Mouse (Mus musculus) liver, embryonic 12.5 days (tissue): ENCODE results near the gene Arntl2. TPM values are rescaled to one million over a fixed set of nuclear protein-coding genes. Genes with fewer than 3 reads are reported as not detected.
A peak's percentile ranks its signal among the peaks of the same experiment; 100 is the strongest.

Experiments
- ATAC-seq: fragments of 200-750 bp; cut with Nextera tagmentation; 2 replicates; pipeline ENCODE4 v1.8.0; 2017; ENCODE audit warnings: moderate number of reproducible peaks, mild to moderate bottlenecking, moderate library complexity
- H3K27ac ChIP-seq: fragments of 300-500 bp; sonication (generic); 2 replicates; pipeline ENCODE4 v1.5.1; 2016; ENCODE audit warnings: mild to moderate bottlenecking
- H3K27me3 ChIP-seq: fragments of 300-500 bp; sonication (generic); replicated peaks from 2 replicates; pipeline ENCODE4 v1.6.1; 2016; ENCODE audit warnings: mild to moderate bottlenecking, moderate library complexity
- H3K36me3 ChIP-seq: fragments of 300-500 bp; sonication (generic); 2 replicates; pipeline ENCODE4 v1.6.1; 2016; ENCODE audit warnings: mild to moderate bottlenecking, moderate library complexity
- H3K4me1 ChIP-seq: fragments of 300-500 bp; sonication (generic); 2 replicates; pipeline ENCODE4 v1.6.1; 2016
- H3K4me2 ChIP-seq: fragments of 300-500 bp; sonication (generic); 2 replicates; pipeline ENCODE4 v1.6.1; 2016; ENCODE audit warnings: mild to moderate bottlenecking, moderate library complexity
- H3K4me3 ChIP-seq: fragments of 300-500 bp; sonication (generic); 2 replicates; pipeline ENCODE4 v1.5.1; 2016; ENCODE audit warnings: mild to moderate bottlenecking, moderate library complexity
- H3K9ac ChIP-seq: fragments of 300-500 bp; sonication (generic); 2 replicates; pipeline ENCODE4 v1.6.1; 2016; ENCODE audit warnings: mild to moderate bottlenecking, moderate library complexity
- H3K9me3 ChIP-seq: fragments of 300-500 bp; sonication (generic); replicated peaks from 2 replicates; pipeline ENCODE4 v1.6.1; 2016; ENCODE audit warnings: mild to moderate bottlenecking, moderate library complexity
- WGBS: fragments of 180-500 bp; shearing (Covaris S2); methylation state at CpG from one replicate; pipeline ENCODE4 v1.1.7; 2016; ENCODE audit not compliant: insufficient replicate concordance; 5-methylcytosine and 5-hydroxymethylcytosine counted together
- polyA plus RNA-seq: library from polyadenylated mRNA; unstranded; fragments of >200 nt; fragmentation: Nextera tagmentation; extraction: Ambion mirVana; gene quantifications from 2 replicates; pipeline ENCODE4 v1.2.1, GENCODE M21; 2016

Gene Arntl2
- polyA plus RNA-seq, 1 experiment from 2014 or later, result 0.94 TPM

- Histone ChIP-seq H3K27ac (no peak overlapping the region), H3K9ac (0 out of 2 replicates have a peak overlapping the region, but pooled peaks have one; percentile 1), H3K4me2 (peak overlapping the region; percentile 70), H3K4me1 (peaks cover 7% of the 10 kb centered on the region; the same call in 1 of the 2 replicates), H3K9me3 (no peaks in the 10 kb centered on the region), H3K36me3 (no peaks in the 10 kb centered on the region), H3K4me3 (peak overlapping the region; percentile 51), H3K27me3 (peaks cover 38% of the 10 kb centered on the region)
- ATAC-seq, result no peak; the same call in 1 of the 2 replicates
- WGBS, result 14% methylated on average over 22 of the region's 22 CpGs
These were observed 510 bp upstream of the Arntl2 start for GRCm38 (mm10) chr6:146795166-146795923.

GRCm38 (mm10) chr6:146797446-146797845 lies 1.6 kb downstream of the Arntl2 start:
- no peaks in the 10 kb centered on the region for H3K9me3 ChIP-seq
- H3K27me3 ChIP-seq, result peaks cover 38% of the 10 kb centered on the region
- WGBS, result 55% methylated on average over 5 of the region's 5 CpGs
- H3K27ac ChIP-seq, result no peak overlapping the region
- no peak overlapping the region for H3K4me2 ChIP-seq
- no peaks in the 10 kb centered on the region for H3K36me3 ChIP-seq
- no peak for ATAC-seq
- H3K4me1 ChIP-seq, result peaks cover 7% of the 10 kb centered on the region; the same call in 1 of the 2 replicates
- no peak overlapping the region for H3K9ac ChIP-seq
- H3K4me3 ChIP-seq, result no peak overlapping the region

- H3K36me3 ChIP-seq, result no peaks in the 10 kb centered on the region
- WGBS, result 71% methylated on average over 6 of the region's 6 CpGs
- no peak for ATAC-seq
- H3K27me3 ChIP-seq, result no peaks in the 10 kb centered on the region
- no peaks in the 10 kb centered on the region for H3K9me3 ChIP-seq
- no peaks in the 10 kb centered on the region for H3K4me1 ChIP-seq
- no peak overlapping the region for H3K4me3 ChIP-seq
- H3K4me2 ChIP-seq, result no peak overlapping the region
- H3K27ac ChIP-seq, result no peak overlapping the region
- no peak overlapping the region for H3K9ac ChIP-seq
These were observed 14.1 kb downstream of the Arntl2 start for GRCm38 (mm10) chr6:146809991-146810390.

- H3K36me3 ChIP-seq, result no peaks in the 10 kb centered on the region
- whole genome bisulfite sequencing, result 60% methylated on average over 5 of the region's 5 CpGs
These were observed 17.2 kb downstream of the Arntl2 start for GRCm38 (mm10) chr6:146813007-146813406.

GRCm38 (mm10) chr6:146820177-146820965 lies 24.5 kb downstream of the Arntl2 start:
- 77% methylated on average over 29 of the region's 29 CpGs for WGBS
- no peak for ATAC-seq
- no peaks in the 10 kb centered on the region for H3K27me3 ChIP-seq
- H3K9me3 ChIP-seq, result no peaks in the 10 kb centered on the region
- no peak overlapping the region for H3K27ac ChIP-seq
- H3K9ac ChIP-seq, result no peak overlapping the region
- no peak overlapping the region for H3K4me2 ChIP-seq
- no peaks in the 10 kb centered on the region for H3K36me3 ChIP-seq
- no peak overlapping the region for H3K4me3 ChIP-seq
- H3K4me1 ChIP-seq, result no peaks in the 10 kb centered on the region

More at GRCm38 (mm10) chr6:146813007-146813406, 17.2 kb downstream of the Arntl2 start:
- Histone ChIP-seq H3K4me2 (no peak overlapping the region), H3K27me3 (no peaks in the 10 kb centered on the region), H3K27ac (no peak overlapping the region), H3K4me1 (no peaks in the 10 kb centered on the region), H3K4me3 (no peak overlapping the region), H3K9me3 (no peaks in the 10 kb centered on the region), H3K9ac (no peak overlapping the region)
- no peak for ATAC-seq

GRCm38 (mm10) chr6:146821958-146822357 lies 26.1 kb downstream of the Arntl2 start:
- H3K27me3 ChIP-seq, result no peaks in the 10 kb centered on the region
- H3K9me3 ChIP-seq, result no peaks in the 10 kb centered on the region
- no peak overlapping the region for H3K4me3 ChIP-seq
- WGBS, result 66% methylated on average over 13 of the region's 13 CpGs
- no peak overlapping the region for H3K4me2 ChIP-seq
- H3K9ac ChIP-seq, result no peak overlapping the region
- H3K27ac ChIP-seq, result no peak overlapping the region
- H3K36me3 ChIP-seq, result no peaks in the 10 kb centered on the region
- H3K4me1 ChIP-seq, result no peaks in the 10 kb centered on the region
- no peak for ATAC-seq

GRCm38 (mm10) chr6:146824727-146825486 lies 29.1 kb downstream of the Arntl2 start:
- H3K4me3 ChIP-seq, result no peak overlapping the region
- no peak overlapping the region for H3K9ac ChIP-seq
- H3K4me1 ChIP-seq, result no peaks in the 10 kb centered on the region
- H3K27ac ChIP-seq, result no peak overlapping the region
- ATAC-seq, result no peak
- H3K27me3 ChIP-seq, result no peaks in the 10 kb centered on the region
- H3K36me3 ChIP-seq, result no peaks in the 10 kb centered on the region
- H3K9me3 ChIP-seq, result no peaks in the 10 kb centered on the region
- WGBS, result 42% methylated on average over 16 of the region's 16 CpGs
- no peak overlapping the region for H3K4me2 ChIP-seq

- Histone ChIP-seq H3K36me3 (no peaks in the 10 kb centered on the region), H3K4me2 (no peak overlapping the region), H3K27ac (no peak overlapping the region), H3K9ac (no peak overlapping the region), H3K4me3 (no peak overlapping the region), H3K4me1 (no peaks in the 10 kb centered on the region), H3K9me3 (no peaks in the 10 kb centered on the region), H3K27me3 (no peaks in the 10 kb centered on the region)
- 80% methylated on average over 1 of the region's 1 CpGs for WGBS
- no peak for ATAC-seq
These were observed 29.6 kb downstream of the Arntl2 start for GRCm38 (mm10) chr6:146825487-146825773.

GRCm38 (mm10) chr6:146831320-146831719 lies 35.5 kb downstream of the Arntl2 start:
- Histone ChIP-seq H3K4me3 (no peak overlapping the region), H3K9me3 (no peaks in the 10 kb centered on the region), H3K27me3 (no peaks in the 10 kb centered on the region), H3K9ac (no peak overlapping the region), H3K36me3 (no peaks in the 10 kb centered on the region), H3K4me1 (no peaks in the 10 kb centered on the region; the same call in 1 of the 2 replicates), H3K27ac (no peak overlapping the region), H3K4me2 (no peak overlapping the region)
- no peak for ATAC-seq
- 74% methylated on average over 12 of the region's 12 CpGs for WGBS

- no peaks in the 10 kb centered on the region for H3K36me3 ChIP-seq
- no peak overlapping the region for H3K27ac ChIP-seq
- no peaks in the 10 kb centered on the region; the same call in 1 of the 2 replicates for H3K4me1 ChIP-seq
- ATAC-seq, result peak; percentile 44
- H3K4me3 ChIP-seq, result no peak overlapping the region
- H3K9ac ChIP-seq, result no peak overlapping the region
- H3K4me2 ChIP-seq, result no peak overlapping the region
- H3K27me3 ChIP-seq, result no peaks in the 10 kb centered on the region
- H3K9me3 ChIP-seq, result no peaks in the 10 kb centered on the region
- WGBS, result 50% methylated on average over 6 of the region's 6 CpGs
These were observed 37.8 kb downstream of the Arntl2 start for GRCm38 (mm10) chr6:146833485-146834314.

- H3K9ac ChIP-seq, result no peak overlapping the region
- no peaks in the 10 kb centered on the region for H3K9me3 ChIP-seq
- WGBS, result 53% methylated on average over 3 of the region's 3 CpGs
- H3K4me2 ChIP-seq, result no peak overlapping the region
- H3K4me3 ChIP-seq, result no peak overlapping the region
- ATAC-seq, result no peak
- H3K36me3 ChIP-seq, result no peaks in the 10 kb centered on the region
- H3K4me1 ChIP-seq, result no peaks in the 10 kb centered on the region; the same call in 1 of the 2 replicates
- no peaks in the 10 kb centered on the region for H3K27me3 ChIP-seq
- H3K27ac ChIP-seq, result no peak overlapping the region
These were observed 38.5 kb downstream of the Arntl2 start for GRCm38 (mm10) chr6:146834342-146834741.
